Mouse (Mus musculus): ENCODE results near the gene Farp1.

The Farp1 gene

DNA sequence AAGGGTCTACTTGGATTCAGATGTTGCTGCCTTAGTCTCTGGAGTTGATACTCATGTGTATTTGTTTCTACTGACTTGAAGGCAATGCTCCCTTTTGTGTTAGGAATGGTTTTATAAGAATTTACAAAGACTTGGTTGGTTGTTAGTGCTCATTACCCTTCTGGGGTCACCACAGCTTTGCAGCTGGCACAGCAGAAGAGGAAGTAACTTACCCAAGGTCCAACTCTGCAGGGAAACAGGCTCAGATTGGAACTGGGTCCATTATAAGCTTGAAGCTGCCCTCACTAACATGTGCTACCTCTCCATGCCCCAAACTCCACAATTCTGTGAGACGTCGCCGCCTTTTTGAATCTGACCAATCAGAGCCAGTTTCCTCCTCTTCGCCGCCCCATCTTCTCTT, 22.8 kb downstream of the Farp1 start:
- no peak for DNase-seq (ENCODE audit: low spot score)

DNA sequence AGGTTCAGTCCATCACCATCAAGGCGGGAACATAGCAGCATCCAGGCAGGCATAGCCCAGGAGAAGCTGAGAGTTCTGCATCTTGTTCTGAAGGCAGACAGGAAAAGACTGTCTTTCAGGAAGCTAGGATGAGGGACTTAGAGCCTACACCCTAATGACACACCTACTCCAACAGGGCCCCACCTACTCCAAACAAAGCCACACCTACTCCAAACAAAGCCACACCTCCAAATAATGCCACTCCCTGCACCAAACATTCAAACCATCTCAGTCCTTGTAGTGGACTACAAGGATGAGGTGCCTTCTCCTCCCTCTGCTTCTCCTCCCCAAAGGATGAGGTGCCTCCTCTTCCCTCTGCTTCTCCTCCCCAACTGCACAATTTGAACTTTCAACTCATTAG, 23.5 kb downstream of the Farp1 start:
- no peak for DNase-seq (ENCODE audit: low spot score)

DNA sequence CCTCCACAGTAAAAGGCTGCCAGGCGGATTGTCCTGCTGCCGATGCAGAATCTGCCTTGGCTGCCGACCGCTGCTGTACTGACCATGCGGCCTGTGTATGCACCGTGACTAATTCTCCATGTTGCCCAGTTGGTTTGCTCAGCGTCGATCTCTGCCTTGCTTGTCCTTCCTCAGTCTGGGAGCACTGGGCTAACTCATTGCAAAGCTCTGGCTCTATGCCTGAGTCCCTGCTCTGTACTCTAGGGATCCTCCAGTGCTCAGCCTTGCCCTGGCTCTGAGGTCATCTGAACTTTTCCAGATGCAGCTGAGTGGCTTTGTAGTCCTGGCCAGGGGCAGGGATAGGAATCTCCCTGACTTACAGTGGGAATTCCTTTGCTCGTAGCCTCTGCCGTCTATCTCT, 24.3 kb downstream of the Farp1 start:
- DNase-seq (ENCODE audit: low spot score), result no peak

DNA sequence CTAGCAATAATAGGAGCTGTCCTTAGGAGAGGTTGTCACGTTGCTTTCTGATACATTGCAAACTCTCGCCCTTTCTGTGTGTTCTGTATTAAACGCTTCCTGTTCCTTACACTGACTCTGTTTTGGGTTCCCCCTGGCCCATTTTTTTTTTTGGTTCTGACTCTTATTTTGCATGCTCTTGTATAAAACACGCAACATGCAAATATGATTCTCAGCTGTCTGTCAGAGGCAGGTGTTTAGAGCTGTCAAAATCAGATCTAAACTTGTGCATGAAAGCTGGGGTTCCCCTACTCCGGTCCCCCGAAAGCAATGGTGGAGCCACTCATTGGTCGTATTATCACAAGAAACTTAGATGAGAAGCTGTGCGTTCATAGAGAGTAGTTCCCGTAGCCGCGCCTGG, 25.5 kb downstream of the Farp1 start:
- DNase-seq (ENCODE audit: low spot score), result no peak

DNA sequence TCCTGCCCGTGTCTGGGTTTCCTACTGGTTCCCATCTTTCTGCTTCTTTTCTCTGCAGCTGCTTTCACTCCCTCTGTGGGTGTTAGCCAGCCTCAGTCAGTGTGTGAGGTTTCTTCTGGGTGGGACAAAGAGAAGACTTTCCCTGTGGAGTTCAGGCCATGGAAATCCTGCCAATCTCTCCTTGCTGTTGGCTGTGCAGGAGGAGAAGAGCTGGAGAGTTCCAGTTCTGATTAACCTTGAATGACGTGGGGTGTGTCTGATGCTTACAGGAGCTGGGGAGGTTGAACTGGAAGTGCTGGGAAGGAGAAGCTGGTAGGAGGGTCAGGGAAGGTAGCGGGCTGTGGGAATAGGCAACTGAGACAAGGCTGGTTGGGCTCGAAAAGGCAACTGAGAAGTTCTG, 26.7 kb downstream of the Farp1 start:
- no peak for DNase-seq (ENCODE audit: low spot score)

DNA sequence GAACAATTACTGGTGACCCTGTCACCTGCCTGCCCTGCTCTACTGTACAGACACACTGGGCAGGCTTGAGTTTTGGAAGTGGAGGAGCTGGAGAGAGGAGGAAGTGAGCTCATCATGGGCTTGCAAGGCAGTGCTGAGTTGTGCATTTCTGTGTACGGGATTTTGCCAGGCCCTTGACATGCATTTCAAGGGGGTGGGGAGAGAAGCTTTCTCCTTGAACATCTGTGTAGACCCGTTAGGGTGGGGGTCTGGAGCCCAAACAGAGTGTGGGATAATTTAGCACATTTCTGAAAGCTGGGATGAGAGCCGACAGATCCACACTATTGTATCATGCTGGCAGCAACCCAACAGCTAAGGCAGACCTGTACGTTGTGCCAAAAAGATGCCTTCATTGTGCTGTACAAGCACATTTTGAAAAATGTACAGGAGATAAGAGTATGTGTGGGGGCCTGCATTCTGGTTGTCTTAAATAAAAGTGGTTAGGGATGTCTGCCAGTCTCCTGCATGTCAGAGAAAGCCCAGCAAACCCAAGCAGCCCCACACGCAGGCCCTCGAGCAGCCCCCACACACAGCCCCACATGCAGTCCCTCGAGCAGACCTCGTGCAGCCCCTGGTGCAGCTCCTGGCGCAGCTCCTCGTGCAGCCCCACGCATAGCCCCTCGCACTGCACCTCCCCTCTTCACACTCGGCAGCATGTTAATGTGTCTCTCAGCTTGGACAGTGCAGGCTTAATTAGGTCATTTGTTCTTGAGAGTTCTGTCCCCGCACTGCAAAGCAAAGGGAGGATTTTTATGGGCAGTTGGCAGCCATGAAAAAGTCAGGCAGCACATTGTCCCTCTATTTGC, 27.5 kb downstream of the Farp1 start:
- no peak for DNase-seq (ENCODE audit: low spot score)

DNA sequence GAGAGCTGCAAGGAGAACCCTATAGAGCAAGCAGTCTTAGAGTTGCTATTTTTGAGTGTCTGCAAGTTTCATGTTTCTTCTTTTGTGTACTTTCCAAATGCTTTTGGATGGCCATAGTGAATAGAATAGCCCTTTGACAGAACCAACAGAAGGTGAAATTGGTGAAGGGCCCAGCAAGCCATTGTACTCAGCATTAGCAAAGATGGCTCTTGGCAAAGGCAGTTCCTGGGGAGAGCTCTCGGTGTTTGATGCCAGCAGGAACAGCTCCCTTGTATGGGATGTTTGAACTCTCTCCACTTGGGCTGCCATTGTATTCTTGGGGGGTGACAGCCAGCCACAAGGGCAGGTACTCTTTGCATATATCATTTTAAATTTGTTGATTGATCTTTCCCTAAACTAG, 29.7 kb downstream of the Farp1 start:
- DNase-seq (ENCODE audit: low spot score), result no peak

DNA sequence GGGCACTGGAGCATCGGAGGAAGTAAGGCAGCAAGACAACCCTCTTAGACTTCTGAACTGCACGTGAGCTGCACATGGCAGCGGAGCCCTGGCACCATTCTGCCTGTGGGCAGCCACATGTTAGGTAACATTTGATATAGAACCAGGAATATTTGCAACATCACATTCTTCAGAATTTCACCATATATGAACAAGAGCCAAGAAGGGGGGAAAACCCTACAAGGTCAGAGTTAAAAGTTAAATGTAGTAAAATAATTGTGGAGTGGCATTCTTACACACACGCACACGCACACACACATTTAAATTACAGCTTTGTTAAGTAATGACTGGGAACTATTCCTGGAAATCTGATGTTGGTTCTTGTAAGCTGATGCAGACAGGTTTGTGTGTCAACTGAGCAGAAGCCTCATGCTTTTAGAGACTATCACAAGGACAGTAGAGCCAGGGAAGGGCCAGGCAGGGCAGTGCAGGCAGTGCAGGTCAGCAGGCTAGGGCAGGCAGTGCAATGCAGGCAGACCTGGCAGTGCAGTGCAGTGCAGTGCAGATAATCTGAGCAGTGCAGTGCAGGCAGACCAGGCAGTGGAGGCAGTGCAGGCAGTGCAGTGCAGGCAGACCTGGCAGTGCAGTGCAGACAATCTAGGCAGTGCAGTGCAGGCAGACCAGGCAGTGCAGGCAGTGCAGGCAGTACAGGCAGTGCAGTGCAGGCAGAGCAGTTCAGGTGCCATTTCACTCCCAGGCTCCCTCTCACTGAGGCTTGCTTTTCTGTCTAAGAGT, 38.3 kb downstream of the Farp1 start:
- no peak for DNase-seq (ENCODE audit: low spot score)

DNA sequence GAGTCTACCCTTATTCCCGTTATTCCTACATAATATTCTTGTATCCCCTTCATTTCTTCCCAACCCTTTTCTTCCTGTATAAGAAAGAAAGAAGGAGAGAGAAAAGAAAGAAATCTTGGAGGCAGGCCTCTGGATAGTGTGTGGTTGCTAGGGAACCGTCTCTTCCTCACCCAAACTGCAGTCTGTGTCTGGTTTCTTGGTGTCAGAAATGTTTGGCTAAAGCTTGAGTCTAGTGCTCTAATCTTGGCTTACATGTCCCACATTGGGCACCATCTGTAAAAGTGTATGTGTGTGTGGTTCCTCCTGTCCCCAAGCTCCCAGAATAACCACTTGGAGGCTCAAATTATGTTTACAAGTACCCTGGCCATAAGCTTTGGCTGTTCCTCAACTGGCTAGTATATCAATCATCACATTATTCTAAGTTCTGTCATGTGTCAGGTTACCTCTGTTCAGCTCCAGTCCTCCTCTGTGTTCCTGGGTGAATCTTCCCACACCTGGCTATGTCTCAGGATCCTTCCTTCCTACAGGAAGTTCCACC, 39.3 kb downstream of the Farp1 start:
- DNase-seq (ENCODE audit: low spot score), result no peak

DNA sequence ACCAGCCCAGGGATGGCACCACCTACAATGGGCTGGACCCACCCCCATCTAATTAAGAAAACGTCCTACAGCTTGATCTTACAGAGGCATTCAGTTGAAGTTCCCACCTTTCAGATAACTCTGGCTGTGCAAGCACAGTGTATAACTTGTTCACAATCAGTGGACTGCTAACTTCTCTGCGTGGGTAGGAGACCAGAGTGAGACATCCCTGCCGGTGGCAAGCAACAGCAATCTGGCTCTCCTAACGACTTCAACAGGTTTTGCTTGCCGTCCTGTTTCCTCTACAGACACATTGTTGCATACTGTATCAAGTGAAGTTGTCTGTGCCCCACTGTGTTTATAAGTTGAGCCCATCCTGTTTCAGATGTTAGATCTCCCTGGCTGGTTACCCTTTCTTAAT, 45.7 kb downstream of the Farp1 start:
- no peak for DNase-seq (ENCODE audit: low spot score)

DNA sequence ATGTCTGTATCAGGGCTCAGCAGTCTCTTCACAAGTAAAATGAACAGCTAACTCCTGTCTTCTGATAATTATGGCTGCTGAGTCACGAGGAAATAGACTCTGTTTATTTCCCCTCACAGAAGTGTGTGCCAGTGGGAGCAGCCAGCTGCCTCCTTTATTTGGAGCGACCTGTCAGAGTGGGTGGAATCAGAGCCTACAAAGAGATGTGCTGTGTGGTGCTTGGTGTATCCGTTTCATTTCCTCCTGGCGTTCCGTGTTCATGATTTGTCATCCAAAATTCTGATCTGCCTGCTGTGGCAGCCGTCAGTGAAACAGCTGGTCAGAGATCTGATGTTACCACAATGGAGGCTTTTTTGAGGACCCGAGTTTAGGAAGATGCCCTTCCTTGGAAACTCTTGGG, 47.3 kb downstream of the Farp1 start:
- no peak for DNase-seq (ENCODE audit: low spot score)

DNA sequence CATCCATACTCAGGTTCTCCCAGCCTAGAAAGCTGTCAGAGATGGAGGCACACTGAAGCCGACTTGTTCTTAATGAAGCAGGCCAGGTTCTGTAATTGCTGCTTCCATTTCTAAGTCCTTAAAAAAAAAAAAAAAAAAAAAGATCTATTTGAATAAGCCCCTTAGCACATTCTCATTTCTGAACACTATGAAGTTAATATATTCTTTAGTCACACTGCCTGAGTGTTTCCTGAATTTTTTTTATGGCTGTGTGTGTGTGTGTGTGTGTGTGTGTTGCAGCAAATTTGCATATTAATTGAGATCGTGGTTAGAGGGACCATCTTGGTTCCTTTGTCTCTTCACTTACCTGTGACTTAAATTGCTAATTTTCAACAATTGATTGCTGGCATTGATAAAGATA, 47.8 kb downstream of the Farp1 start:
- no peak for DNase-seq (ENCODE audit: low spot score)

DNA sequence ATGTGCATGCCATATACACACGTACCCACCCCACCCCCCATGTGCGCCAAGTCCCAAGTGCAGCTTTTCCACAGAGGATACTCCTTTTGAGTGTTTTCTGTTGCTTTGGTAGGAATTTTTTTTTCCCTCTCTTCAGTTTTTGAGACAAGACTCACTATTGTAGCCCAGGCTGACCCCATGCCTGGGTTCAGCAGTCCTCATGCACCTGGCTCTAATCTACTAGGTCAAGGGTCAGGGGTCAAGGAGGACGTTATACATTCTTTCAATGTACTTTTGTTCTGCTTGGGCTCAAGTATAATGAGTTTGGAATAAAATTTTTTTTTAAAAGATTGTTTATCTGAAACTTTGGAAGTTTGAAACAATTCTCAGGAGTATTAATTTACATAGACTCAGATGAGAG, 48.4 kb downstream of the Farp1 start:
- DNase-seq (ENCODE audit: low spot score), result no peak

DNA sequence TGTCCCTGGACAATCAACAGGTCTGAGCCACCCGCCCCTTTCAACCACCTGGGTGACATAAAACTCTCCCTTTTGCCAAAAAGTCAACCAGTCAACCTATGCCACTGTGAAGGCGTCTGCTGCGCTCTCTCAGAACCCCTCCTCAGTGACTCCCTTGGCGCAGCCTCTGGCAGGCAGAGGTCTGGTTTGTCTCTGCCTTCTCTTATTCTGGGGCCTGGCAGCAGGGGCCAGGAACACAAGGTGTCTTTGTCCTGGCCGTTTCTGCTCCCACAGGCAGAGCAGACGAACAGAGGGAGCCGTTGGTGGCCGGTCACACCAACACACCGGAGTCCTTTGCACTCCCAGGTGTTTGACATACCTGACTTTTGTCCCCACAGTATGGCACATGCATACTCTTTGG, 57.5 kb downstream of the Farp1 start:
- no peak for DNase-seq (ENCODE audit: low spot score)

DNA sequence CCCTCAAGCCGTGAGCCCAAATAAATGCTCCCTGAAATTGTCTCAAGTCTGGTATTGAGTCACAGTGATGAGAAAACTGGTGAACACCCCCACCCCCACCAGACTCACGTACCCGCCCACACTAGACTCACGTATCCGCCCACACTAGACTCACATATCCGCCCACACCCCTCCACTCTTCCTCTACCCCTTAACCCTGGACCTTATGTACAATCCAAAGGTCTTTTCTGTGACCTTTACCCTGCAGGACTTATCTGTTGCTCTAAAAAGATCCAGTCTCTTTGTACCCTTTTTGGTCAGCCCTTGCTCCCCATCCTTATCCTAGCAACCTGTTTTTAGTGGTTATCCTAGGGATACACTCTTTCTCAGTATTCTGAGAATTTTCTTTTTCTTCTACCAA, 58.9 kb downstream of the Farp1 start:
- no peak for DNase-seq (ENCODE audit: low spot score)

DNA sequence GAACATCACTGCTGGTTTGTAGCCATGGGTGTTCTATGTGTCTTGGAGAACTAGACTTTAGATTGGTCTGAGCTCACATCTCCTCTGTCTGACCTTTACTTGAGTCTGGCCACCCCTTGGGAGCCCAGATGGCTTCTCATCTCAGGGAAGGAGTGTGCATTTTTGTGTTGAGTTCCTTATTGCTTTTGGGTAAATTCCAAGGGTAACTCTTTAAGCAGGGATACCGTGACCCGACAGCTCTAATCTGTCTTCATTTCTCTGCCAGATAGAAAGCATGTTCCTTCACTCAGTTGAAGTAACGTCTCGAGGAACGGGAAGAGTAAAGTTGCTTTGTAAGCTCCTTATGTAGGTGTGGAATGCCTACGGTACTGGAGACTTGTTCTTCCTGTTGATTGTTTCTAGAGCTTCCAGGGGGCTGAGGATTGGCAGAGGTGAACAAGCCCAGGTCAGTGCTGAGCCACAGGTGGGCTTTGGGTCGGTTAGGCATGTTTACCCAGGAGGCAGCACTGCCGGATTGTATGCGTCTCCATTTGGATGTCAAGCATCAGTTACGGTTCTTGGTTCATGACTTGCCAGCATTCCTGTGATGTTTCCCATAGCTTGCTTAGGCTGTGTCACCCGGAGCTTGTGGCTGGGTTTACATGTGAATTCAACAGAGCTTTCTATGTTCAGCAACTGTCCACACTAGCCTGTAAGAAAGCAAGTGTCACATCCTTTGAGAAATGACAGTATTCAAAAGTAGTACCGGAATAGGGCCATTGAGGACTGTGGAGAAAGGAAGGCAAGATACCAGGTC, 62.8 kb downstream of the Farp1 start:
- no peak for DNase-seq (ENCODE audit: low spot score)

DNA sequence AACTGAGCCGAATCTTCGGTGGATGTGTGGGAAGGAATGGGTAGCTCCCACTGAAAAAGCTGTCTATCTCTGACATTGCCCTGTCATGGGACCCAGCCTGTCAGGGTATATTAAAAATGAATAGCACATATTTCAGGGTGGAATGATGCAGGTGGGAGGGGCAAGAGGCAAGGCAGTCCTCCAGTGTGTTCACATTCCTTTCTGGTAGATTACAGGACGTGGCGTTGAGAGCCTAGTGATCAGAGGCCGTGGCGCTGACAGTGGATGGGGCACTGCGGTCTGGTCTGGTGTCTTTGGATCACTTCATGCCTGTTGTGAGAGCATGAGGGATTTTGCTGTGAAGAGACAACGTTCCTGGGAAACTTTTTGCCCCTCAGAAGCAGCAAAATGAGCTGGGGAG, 64.1 kb downstream of the Farp1 start:
- no peak for DNase-seq (ENCODE audit: low spot score)

DNA sequence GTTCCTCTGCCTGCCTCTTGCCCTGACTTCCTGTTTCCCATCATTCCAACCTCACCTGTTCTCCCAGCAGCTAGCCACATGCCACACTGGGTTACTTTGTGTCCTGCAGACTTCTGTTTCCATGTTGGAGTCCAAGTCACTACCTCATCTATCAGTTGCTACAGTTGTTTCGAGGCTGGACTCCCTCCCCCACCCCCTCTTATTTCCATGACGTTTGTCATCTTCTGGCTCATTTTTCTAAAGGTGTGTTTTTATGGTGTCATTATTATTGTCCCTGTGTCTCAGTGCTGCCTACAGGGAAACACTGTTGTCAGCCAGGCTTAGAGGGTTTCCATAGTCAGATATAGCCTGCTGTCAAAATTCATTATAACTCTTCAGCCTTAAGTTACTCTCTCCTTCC, 64.9 kb downstream of the Farp1 start:
- no peak for DNase-seq (ENCODE audit: low spot score)

DNA sequence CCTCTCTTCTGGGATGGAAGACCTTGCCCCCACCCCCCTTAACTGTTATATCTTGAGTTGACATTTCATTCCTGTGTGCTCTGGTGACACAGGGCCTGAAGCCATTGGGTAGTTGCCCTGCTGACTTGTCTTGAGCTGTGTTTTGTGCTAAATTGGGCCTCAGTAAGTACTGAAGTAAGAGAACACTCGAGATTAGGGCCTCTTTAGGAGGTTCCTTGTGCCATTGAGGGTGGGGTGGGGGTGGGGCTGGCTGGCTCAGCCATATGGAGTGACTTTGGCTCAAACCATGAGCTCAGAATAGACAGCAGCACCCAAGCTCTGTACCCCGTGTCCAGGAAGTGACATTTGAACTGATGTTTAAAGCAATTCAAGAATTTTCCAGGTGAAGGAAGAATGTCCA, 65.8 kb downstream of the Farp1 start:
- DNase-seq (ENCODE audit: low spot score), result no peak

DNA sequence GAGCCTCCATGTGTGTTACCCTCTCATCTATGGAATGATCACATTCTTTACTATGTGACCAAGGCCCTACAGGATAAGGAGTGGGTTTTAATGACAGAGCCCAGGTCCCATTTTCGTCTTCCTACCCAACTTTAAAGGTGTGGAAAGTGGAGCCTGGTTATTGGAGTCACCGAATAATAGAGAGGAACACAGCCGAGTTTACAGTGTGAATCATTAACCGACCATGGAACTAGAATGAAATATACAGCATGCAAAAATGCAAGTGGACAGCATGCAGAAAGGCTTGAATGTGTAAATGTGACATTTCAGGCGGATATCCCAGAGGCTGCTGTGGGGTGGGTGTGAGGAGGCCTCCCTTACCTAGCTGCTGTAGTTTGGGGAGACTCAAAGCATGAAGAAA, 66.5 kb downstream of the Farp1 start:
- DNase-seq (ENCODE audit: low spot score), result no peak

DNA sequence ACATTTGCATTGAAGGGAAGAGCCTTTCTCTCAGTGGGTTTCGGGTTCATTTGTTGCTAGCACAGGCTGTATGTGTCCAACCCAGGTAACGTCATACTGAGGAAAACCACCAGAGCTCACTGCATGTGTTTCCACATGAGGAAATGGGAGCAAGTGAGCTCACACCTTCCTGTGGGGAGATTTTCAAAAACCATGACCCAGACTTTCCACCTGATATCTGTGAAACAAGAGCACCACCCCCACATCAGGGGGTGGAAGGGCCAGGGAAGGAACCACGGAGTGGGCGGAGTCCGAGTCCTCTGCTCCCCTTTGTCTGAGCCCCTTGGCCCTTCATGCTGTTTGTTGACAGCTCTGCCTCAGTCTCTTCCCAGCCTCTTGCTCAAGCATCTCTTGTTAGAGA, 67.6 kb downstream of the Farp1 start:
- DNase-seq (ENCODE audit: low spot score), result no peak

DNA sequence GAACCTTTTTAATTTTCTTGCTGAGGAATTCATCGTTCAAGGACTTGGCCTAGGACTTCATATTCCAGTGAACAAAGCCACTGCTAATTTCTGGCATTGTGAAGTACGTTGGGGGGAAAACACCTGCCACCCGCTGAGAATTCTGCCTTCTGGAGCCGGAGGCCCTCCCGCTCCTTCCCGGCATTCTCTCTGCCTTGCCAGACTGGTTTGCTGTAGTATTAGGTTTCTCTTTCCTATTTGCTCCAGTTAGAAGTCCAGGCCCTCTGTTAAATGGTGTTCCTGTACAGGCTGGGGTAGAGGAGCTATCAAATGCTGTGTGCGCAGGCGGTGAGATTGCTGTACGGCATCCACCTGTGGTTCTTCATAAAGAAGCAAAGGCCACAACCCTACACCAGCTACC, 68.5 kb downstream of the Farp1 start:
- DNase-seq (ENCODE audit: low spot score), result no peak

Data from c-Kit-positive CD71-positive TER-119-positive erythroid progenitor cells, embryonic 14.5 days (primary cell).